Mouse (Mus musculus) liver, embryonic 11.5 days (tissue): ENCODE measurements around the gene Fam129b. TPM values are rescaled to one million over a fixed set of nuclear protein-coding genes. Genes with fewer than 3 reads are reported as not detected.

Experiments used
- ATAC-seq: fragments of 200-750 bp; cut with Nextera tagmentation; replicated peaks from 2 replicates; pipeline ENCODE4 v1.8.0; 2017; ENCODE audit warnings: moderate number of reproducible peaks, mild to moderate bottlenecking, moderate TSS enrichment, moderate library complexity; ENCODE audit not compliant: low FRiP score
- DNase-seq: peaks from one replicate; pipeline ENCODE4 v3.0.0-alpha.2; 2017; ENCODE audit warnings: low spot score
- H3K27ac ChIP-seq: fragments of 300-500 bp; sonication (generic); 2 replicates; pipeline ENCODE4 v1.5.1; 2014; ENCODE audit warnings: mild to moderate bottlenecking, low read depth, low read length, control low read depth
- H3K27me3 ChIP-seq: fragments of 300-500 bp; sonication (generic); replicated peaks from 2 replicates; pipeline ENCODE4 v1.6.1; 2014; ENCODE audit warnings: low read length, mixed read lengths; ENCODE audit not compliant: control insufficient read depth, insufficient read depth
- H3K36me3 ChIP-seq: fragments of 300-500 bp; sonication (generic); 2 replicates; pipeline ENCODE4 v1.6.1; 2014; ENCODE audit warnings: mild to moderate bottlenecking, low read length, moderate library complexity, mixed read lengths; ENCODE audit not compliant: control insufficient read depth, insufficient read depth
- H3K4me1 ChIP-seq: fragments of 300-500 bp; sonication (generic); replicated peaks from 2 replicates; pipeline ENCODE4 v1.6.1; 2014; ENCODE audit warnings: low read length, mixed read lengths; ENCODE audit not compliant: control insufficient read depth, insufficient read depth
- H3K4me2 ChIP-seq: fragments of 300-500 bp; sonication (generic); 2 replicates; pipeline ENCODE4 v1.6.1; 2014; ENCODE audit warnings: mild to moderate bottlenecking, control low read depth, moderate library complexity
- H3K4me3 ChIP-seq: fragments of 300-500 bp; sonication (generic); 2 replicates; pipeline ENCODE4 v1.5.1; 2014; ENCODE audit warnings: low read depth, low read length, control low read depth
- H3K9ac ChIP-seq: fragments of 300-500 bp; sonication (generic); 2 replicates; pipeline ENCODE4 v1.6.1; 2014; ENCODE audit warnings: low read depth, low read length, control low read depth
- H3K9me3 ChIP-seq: fragments of 300-500 bp; sonication (generic); 2 replicates; pipeline ENCODE4 v1.6.1; 2016; ENCODE audit warnings: low read length, inconsistent platforms, mixed read lengths; ENCODE audit not compliant: control insufficient read depth
- WGBS: fragments of 180-500 bp; shearing (Covaris S2); extraction: QIAGEN DNeasy Blood & Tissue Kit; methylation state at CpG from one replicate; pipeline ENCODE4 v1.1.7; 2014; 5-methylcytosine and 5-hydroxymethylcytosine counted together
- polyA plus RNA-seq: library from polyadenylated mRNA; unstranded; fragments of >200 nt; fragmentation: Nextera tagmentation; extraction: Ambion mirVana; gene quantifications from 2 replicates; pipeline ENCODE4 v1.2.1, GENCODE M21; 2014

The Fam129b gene
- polyA plus RNA-seq, 1 experiment from 2014 or later: 11.9 TPM

DNA sequence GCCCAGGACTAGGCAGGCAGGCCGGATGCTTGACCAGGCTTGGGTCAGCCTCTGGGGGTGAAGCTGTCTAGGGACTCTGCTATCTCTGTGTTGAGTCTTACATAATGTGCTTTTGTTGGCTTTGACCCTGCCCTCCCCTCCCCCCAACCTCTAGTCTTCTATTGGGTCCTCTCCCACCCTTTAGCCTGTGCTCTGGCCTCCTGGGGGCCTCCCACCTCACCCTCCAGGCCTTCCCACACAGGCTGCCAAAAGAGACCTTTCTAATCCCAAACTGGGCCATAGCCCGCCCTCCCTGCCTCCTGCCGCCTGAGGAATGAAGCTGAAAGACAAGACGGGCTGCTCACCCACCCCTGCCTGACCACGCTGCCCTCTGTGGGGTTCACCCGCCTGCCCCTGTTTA lies 5.1 kb downstream of the Fam129b start:
- Histone ChIP-seq H3K9ac (no peak overlapping the region), H3K4me3 (no peak overlapping the region), H3K27ac (peak overlapping the region; percentile 20), H3K27me3 (no peaks in the 10 kb centered on the region), H3K4me2 (no peak overlapping the region), H3K9me3 (no peaks in the 10 kb centered on the region), H3K36me3 (no peaks in the 10 kb centered on the region), H3K4me1 (peaks cover 76% of the 10 kb centered on the region)
- no peak for DNase-seq
- no peak for ATAC-seq
- WGBS: 47% methylated on average over 6 of the region's 6 CpGs

DNA sequence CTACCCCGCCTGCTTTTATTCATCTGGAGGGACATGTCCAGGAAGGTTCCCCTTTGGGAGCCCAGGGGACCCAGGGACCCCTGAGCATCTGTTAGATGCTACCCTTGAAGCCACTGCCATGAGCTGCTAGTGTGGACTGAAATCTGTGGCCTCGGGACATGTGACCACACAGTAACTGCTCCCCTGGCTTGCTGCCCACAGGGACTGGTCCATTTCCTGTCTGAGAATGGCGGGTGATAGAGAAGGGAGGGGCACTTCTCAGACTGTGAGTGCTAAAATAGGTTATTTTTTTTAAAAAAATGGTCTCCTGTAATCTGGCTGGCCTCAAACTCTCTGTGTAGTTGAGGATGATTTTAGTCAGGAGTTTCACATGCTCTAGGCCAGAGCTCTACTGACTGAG lies 5.8 kb downstream of the Fam129b start:
- Histone ChIP-seq H3K36me3 (no peaks in the 10 kb centered on the region), H3K4me1 (peaks cover 71% of the 10 kb centered on the region), H3K27ac (peak overlapping the region; percentile 20), H3K9me3 (no peaks in the 10 kb centered on the region), H3K4me2 (no peak overlapping the region; the same call in 1 of the 2 replicates), H3K27me3 (no peaks in the 10 kb centered on the region), H3K9ac (no peak overlapping the region), H3K4me3 (no peak overlapping the region)
- ATAC-seq (0 out of 2 replicates have a peak, but pooled peaks have one; percentile 19), DNase-seq (no peak)
- WGBS: 27% methylated on average over 3 of the region's 3 CpGs

DNA sequence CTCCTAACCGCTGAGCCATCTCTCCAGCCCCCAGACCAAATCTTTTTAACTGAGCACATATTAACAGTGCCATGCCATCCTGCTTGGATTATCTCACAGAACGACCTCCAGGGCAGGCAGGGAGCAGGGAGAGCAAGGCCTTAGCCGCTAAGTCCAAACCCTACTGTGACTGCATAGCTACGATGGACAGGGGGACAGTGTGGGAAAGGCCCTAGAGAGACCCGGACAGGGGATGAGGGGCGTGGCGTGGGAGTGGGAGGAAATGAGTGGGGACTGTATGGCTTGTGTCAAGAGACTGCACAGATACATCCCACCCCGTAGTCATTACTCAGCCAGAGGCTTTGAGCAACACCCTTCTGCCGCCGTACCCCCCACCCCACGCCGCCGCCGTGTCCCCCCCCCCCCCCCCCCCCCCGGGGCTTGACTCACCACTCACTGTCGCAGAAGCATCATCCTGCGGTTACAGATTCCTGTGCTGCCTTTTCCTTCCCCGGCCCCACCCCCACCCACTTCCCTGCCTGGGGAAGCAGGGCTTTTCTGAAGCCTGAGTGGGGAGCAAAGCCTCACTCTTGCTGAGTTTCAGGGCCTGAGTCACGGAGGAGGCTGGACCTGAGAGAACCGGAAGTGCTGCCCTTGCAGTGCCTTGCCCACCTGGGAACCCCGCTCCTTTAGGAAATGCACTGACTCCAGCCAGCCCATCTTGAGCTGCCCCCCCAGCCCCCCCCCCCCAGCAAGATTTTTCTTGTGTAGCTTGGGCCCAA lies 6.5 kb downstream of the Fam129b start:
- 26% methylated on average over 14 of the region's 21 CpGs for WGBS
- H3K4me2 ChIP-seq: peak overlapping the region; percentile 39
- peak; percentile 32; the same call in 1 of the 2 replicates for ATAC-seq
- no peak for DNase-seq
- H3K4me3 ChIP-seq: no peak overlapping the region
- no peaks in the 10 kb centered on the region for H3K36me3 ChIP-seq
- no peak overlapping the region for H3K9ac ChIP-seq
- H3K27me3 ChIP-seq: no peaks in the 10 kb centered on the region
- H3K4me1 ChIP-seq: peaks cover 65% of the 10 kb centered on the region
- peak overlapping the region; percentile 20 for H3K27ac ChIP-seq
- no peaks in the 10 kb centered on the region for H3K9me3 ChIP-seq

DNA sequence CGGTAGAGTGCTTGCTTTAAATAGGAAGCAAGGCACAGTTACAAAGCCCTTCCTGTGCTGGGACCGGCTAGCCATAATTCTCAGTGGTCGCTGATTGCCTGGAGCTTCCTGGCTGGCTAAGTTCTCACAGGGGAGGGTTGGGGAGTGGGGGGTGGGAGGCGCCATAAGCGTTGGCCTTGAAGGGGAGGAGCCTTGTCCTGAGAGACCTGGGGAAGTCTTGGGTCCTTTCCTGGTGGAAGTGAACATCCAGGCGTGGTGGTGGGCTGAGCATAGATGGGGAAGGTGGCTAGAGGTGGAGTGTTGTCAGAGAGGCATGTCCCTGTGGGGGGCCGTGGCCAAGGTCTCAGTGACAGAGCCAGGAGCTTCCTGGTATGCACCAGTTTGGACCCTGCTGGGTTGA lies 8.8 kb downstream of the Fam129b start:
- Histone ChIP-seq H3K4me1 (peaks cover 59% of the 10 kb centered on the region), H3K4me2 (no peak overlapping the region), H3K27ac (peak overlapping the region; percentile 16), H3K9ac (no peak overlapping the region), H3K9me3 (no peaks in the 10 kb centered on the region), H3K36me3 (no peaks in the 10 kb centered on the region), H3K4me3 (no peak overlapping the region), H3K27me3 (no peaks in the 10 kb centered on the region)
- WGBS: 18% methylated on average over 7 of the region's 7 CpGs
- DNase-seq: no peak
- no peak for ATAC-seq

DNA sequence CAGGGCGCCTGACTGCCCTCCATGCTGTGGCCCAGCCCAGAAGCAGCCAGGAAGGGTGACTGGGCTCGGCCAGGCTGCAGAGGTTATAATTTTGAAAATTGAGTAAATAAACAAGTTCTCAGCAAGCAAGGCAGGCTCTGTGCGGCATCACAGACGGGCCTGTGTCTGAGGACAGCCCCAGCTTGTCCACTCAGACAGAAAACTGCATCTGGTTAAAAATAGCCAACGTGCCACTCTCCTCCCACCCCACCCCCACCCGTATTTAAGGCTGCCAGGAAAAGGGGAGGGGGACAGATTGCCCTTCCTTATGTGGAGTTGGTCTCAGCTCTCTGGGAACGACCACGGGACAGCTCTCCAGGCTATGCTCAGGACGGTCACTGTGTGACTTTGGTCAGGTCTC lies 12.1 kb downstream of the Fam129b start:
- no peak for DNase-seq
- H3K4me2 ChIP-seq: no peak overlapping the region; the same call in 1 of the 2 replicates
- WGBS: 25% methylated on average over 9 of the region's 9 CpGs
- H3K27me3 ChIP-seq: no peaks in the 10 kb centered on the region
- 0 out of 2 replicates have a peak, but pooled peaks have one; percentile 2 for ATAC-seq
- no peaks in the 10 kb centered on the region for H3K9me3 ChIP-seq
- H3K4me3 ChIP-seq: no peak overlapping the region
- no peaks in the 10 kb centered on the region for H3K36me3 ChIP-seq
- H3K27ac ChIP-seq: peak overlapping the region; percentile 56
- no peak overlapping the region for H3K9ac ChIP-seq
- H3K4me1 ChIP-seq: peaks cover 58% of the 10 kb centered on the region

DNA sequence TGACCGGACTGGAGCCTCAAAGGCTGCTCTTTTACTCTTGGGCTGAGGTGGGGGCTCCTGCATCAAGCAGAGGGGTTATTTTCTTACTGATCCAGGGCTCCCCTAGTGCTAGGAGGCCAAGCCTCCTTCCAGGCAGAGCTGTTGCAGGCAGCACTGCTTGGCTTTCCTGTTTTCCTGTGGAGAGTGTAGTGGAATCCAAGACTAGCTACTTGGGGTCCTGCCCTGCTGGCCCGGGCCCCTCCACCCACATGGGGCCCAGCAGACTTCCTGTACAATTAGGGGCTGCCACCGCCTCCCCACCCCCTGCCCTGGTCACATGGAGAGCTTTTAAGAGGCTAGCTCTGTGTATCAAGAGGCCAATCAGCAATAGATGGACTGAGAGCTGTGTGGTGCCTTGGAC lies 12.6 kb downstream of the Fam129b start:
- 43% methylated on average over 3 of the region's 3 CpGs for WGBS
- Histone ChIP-seq H3K4me2 (no peak overlapping the region), H3K9me3 (no peaks in the 10 kb centered on the region), H3K4me1 (peaks cover 56% of the 10 kb centered on the region), H3K27ac (peak overlapping the region; percentile 39), H3K4me3 (no peak overlapping the region), H3K36me3 (no peaks in the 10 kb centered on the region), H3K27me3 (no peaks in the 10 kb centered on the region), H3K9ac (0 out of 2 replicates have a peak overlapping the region, but pooled peaks have one; percentile 12)
- DNase-seq (no peak), ATAC-seq (no peak)

DNA sequence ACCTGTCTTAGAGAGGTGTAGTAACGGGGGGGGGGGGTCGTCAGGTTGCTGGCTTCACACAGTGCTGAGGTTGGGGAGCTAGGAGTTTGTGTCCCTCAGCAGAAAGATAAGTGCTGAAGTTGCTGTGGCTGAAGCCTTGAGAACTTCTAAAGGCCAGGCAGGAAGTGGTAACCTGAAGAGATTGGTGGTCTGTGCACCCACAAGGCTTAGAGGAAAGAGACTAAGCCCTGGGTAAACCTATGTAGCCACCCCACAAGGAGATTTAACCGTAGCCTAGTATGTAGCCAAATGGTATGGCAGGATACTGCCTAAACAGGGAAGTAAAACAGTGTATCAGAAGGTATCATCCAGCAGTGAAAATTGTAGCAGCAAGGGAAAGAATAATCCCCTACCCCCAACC lies 14.4 kb downstream of the Fam129b start:
- 48% methylated on average over 3 of the region's 3 CpGs for WGBS
- ATAC-seq: no peak

DNA sequence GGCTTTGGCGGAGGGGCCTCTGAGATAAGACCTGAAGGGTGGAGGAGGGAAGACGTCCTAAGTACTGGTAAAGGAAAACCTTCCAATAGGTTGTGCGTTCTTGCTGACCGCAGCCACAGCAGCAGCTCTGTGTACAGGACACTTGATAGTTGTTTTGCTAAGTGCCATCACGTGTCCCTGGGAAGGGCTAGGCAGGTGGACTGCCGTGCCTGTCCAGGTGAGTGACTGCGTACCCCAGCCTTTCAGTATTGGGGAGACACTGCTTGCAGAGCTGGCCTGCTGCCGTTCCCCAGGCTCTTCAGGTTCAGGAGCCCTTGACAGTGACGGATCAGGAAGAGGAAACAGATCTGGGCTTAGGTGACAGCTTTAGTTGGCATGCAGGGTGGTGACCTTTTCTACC lies 15.4 kb downstream of the Fam129b start:
- Histone ChIP-seq H3K9ac (no peak overlapping the region), H3K36me3 (no peaks in the 10 kb centered on the region), H3K4me1 (peaks cover 55% of the 10 kb centered on the region), H3K27me3 (no peaks in the 10 kb centered on the region), H3K9me3 (no peaks in the 10 kb centered on the region), H3K27ac (no peak overlapping the region; the same call in 1 of the 2 replicates), H3K4me3 (no peak overlapping the region), H3K4me2 (peak overlapping the region; percentile 8; the same call in 1 of the 2 replicates)
- DNase-seq: no peak
- ATAC-seq: no peak
- 45% methylated on average over 9 of the region's 9 CpGs for WGBS

More for the DNA sequence above, 14.4 kb downstream of the Fam129b start:
- Histone ChIP-seq H3K4me2 (no peak overlapping the region), H3K36me3 (no peaks in the 10 kb centered on the region), H3K27me3 (no peaks in the 10 kb centered on the region), H3K9me3 (no peaks in the 10 kb centered on the region), H3K4me3 (no peak overlapping the region), H3K4me1 (peaks cover 49% of the 10 kb centered on the region), H3K27ac (no peak overlapping the region), H3K9ac (no peak overlapping the region)
- no peak for DNase-seq

DNA sequence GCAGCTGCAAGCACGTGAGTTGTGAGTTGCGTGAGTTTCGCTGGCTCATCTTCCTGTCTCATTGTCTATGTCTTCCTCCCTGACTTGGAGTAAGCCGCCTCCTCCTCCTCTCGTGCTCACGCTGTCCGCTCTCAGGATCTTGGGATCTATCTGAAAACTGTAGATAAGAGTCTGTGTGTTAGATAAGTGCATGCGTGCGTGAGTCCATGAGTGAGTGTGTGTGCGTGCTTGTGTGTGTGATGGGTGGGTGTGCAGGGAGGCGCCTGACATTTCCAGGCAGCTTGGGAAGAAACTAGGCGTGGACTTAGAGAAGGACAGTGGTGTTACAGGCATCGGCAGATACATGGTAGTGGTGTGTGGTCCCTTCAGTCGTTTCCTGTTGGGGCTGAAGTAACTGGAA lies 16.6 kb downstream of the Fam129b start:
- ATAC-seq: no peak
- DNase-seq: no peak
- Histone ChIP-seq H3K4me1 (peaks cover 61% of the 10 kb centered on the region), H3K36me3 (no peaks in the 10 kb centered on the region), H3K27ac (no peak overlapping the region), H3K9ac (no peak overlapping the region), H3K4me2 (no peak overlapping the region), H3K4me3 (no peak overlapping the region), H3K9me3 (no peaks in the 10 kb centered on the region), H3K27me3 (no peaks in the 10 kb centered on the region)
- WGBS: 53% methylated on average over 14 of the region's 14 CpGs
